Mouse (Mus musculus): ENCODE results near the gene Acat3. TPM values are rescaled to one million over a fixed set of nuclear protein-coding genes. Genes with fewer than 3 reads are reported as not detected.

Gene Acat3
- total RNA-seq, 4 experiments from 2014 or later: 0.99 to 2.2 (median 1.4) TPM

Other genes with a start within 250 kb of the Acat3 start
- 10 to 100 TPM; 75.7 to 93.3 (median 83.9) TPM for gene Igf2r, start 170.9 kb downstream of the Acat3 start, total RNA-seq (2022)
- under 1 TPM in 1 of 4 experiments, not detected in 3; 0.24 TPM for gene Mas1, start 72.5 kb downstream of the Acat3 start, total RNA-seq (2022)
- under 1 TPM in 1 of 4 experiments, not detected in 3; 0.13 TPM for gene Mrgprh, start 64.6 kb downstream of the Acat3 start, total RNA-seq (2022)
- 1 to 10 TPM; 3.0 to 4.1 (median 3.5) TPM for gene Pnldc1, start 30.4 kb downstream of the Acat3 start, total RNA-seq (2022)
- 100 to 1,000 TPM; 172 to 223 (median 192) TPM for gene Tcp1, start 24.9 kb downstream of the Acat3 start, total RNA-seq (2022)
- 10 to 100 TPM; 58.6 to 69.0 (median 62.7) TPM for gene Mrpl18, start 24.3 kb downstream of the Acat3 start, total RNA-seq (2022)
- gene Acat2, start 20.1 kb upstream of the Acat3 start, total RNA-seq (2022): 10 to 100 TPM; 70.0 to 86.0 (median 80.9) TPM
- 10 to 100 TPM; 56.8 to 69.3 (median 63.1) TPM for gene Wtap, start 53.6 kb upstream of the Acat3 start, total RNA-seq (2022)
- gene Sod2, start 66.2 kb upstream of the Acat3 start, total RNA-seq (2022): 100 to 1,000 TPM; 251 to 373 (median 320) TPM
- gene Gpr31b, start 111.7 kb upstream of the Acat3 start, total RNA-seq (2022): under 1 TPM in 3 of 4 experiments, not detected in 1; 0.51 to 0.92 (median 0.63) TPM
- gene Tcp10b, start 120.5 kb upstream of the Acat3 start, total RNA-seq (2022): 1 to 10 TPM in 2 of 4 experiments, under 1 TPM in 2; 0.61 to 2.7 (median 1.1) TPM
- gene Unc93a, start 191.2 kb upstream of the Acat3 start, total RNA-seq (2022): under 1 TPM in 3 of 4 experiments, not detected in 1; 0.27 to 0.49 (median 0.44) TPM

Measured in adrenal gland, adult 8-10 months (tissue).